In genomic region chr7:45403532-45404261, GRCm38 (mm10) we compare ENCODE assay signal across 9 mouse cellular contexts. TPM values are rescaled to one million over a fixed set of nuclear protein-coding genes. Genes with fewer than 3 reads are reported as not detected.
DNase-seq lines count a peak whose midpoint lies in the region; ATAC-seq and TF ChIP-seq lines count a peak whose summit lies in the region.
"Had no signal": no experiment of that assay in that cellular context is flagged by ENCODE, and none has a peak within 500 bp of the region (broad histone marks: within the 10 kb centered on the region; RNA-seq: fewer than 3 reads in every experiment).

No protein-coding gene starts in this region.

- H3K27me3 ChIP-seq in forebrain, postnatal 0 days (ENCODE audit: insufficient read depth, low read length) = peaks cover 39% of the 10 kb centered on the region
- H3K27me3 ChIP-seq in forebrain, embryonic 13.5 days = peaks cover 48% of the 10 kb centered on the region
- H3K27me3 ChIP-seq in lung, postnatal 0 days (replicated peaks; ENCODE audit: insufficient read depth, low read length) = peaks cover 24% of the 10 kb centered on the region
- H3K27me3 ChIP-seq in stomach, embryonic 16.5 days (ENCODE audit: control insufficient read depth, insufficient read depth, low read length) = peaks cover 39% of the 10 kb centered on the region

- H3K9ac ChIP-seq in forebrain, postnatal 0 days = no peak overlapping the region
- no peak overlapping the region for H3K9ac ChIP-seq in forebrain, embryonic 13.5 days
- H3K9ac ChIP-seq in lung, postnatal 0 days (replicated peaks; ENCODE audit: low read depth) = no peak overlapping the region
- H3K9ac ChIP-seq in stomach, embryonic 16.5 days (ENCODE audit: low read length) = no peak overlapping the region
- H3K9ac ChIP-seq: limb, embryonic 12.5 days had no signal

- 45% methylated on average over 6 of the region's 6 CpGs for WGBS in forebrain, postnatal 0 days
- 43% methylated on average over 6 of the region's 6 CpGs for WGBS in forebrain, embryonic 13.5 days
- 46% methylated on average over 6 of the region's 6 CpGs for WGBS in lung, postnatal 0 days
- 44% methylated on average over 6 of the region's 6 CpGs for WGBS in stomach, embryonic 16.5 days

- DNase-seq in forebrain, postnatal 0 days = peak; percentile 66
- DNase-seq in testis, postnatal 10 days (ENCODE audit: low spot score) = peak; percentile 86
- no peak for DNase-seq in testis, postnatal 14 days (ENCODE audit: low spot score)
- peak; percentile 51 for DNase-seq in cerebellum, adult 9-10 months
- DNase-seq in induced T-regulatory cell, adult 2 months (ENCODE audit: low read depth) = peak; percentile 89
- peak; percentile 80 for DNase-seq in lung, postnatal 0 days (ENCODE audit: low spot score)

- peak; percentile 66 for TF ChIP-seq CTCF in forebrain, postnatal 0 days (IDR thresholded peaks at IDR 0.05; ENCODE audit: low read depth)
- peak; percentile 78 for TF ChIP-seq CTCF in lung, postnatal 0 days (IDR thresholded peaks at IDR 0.05)

- H3K9me3 ChIP-seq in forebrain, postnatal 0 days (ENCODE audit: low read length) = no peaks in the 10 kb centered on the region
- H3K9me3 ChIP-seq in forebrain, embryonic 13.5 days (replicated peaks) = no peaks in the 10 kb centered on the region
- no peaks in the 10 kb centered on the region for H3K9me3 ChIP-seq in lung, postnatal 0 days (ENCODE audit: low read length)
- no peaks in the 10 kb centered on the region for H3K9me3 ChIP-seq in stomach, embryonic 16.5 days (replicated peaks; ENCODE audit: control insufficient read depth, low read length)

- no peak overlapping the region for H3K4me2 ChIP-seq in forebrain, postnatal 0 days (ENCODE audit: low read depth)
- no peak overlapping the region for H3K4me2 ChIP-seq in forebrain, embryonic 13.5 days
- no peak overlapping the region for H3K4me2 ChIP-seq in lung, postnatal 0 days (replicated peaks; ENCODE audit: low read depth, low read length)
- H3K4me2 ChIP-seq in stomach, embryonic 16.5 days (ENCODE audit: low read depth, low read length) = no peak overlapping the region
- H3K4me2 ChIP-seq: limb, embryonic 12.5 days had no signal

- H3K36me3 ChIP-seq in forebrain, postnatal 0 days (ENCODE audit: insufficient read depth) = no peaks in the 10 kb centered on the region
- no peaks in the 10 kb centered on the region for H3K36me3 ChIP-seq in forebrain, embryonic 13.5 days (ENCODE audit: poor library complexity, severe bottlenecking)
- H3K36me3 ChIP-seq in lung, postnatal 0 days (ENCODE audit: insufficient read depth, low read length) = no peaks in the 10 kb centered on the region
- H3K36me3 ChIP-seq in stomach, embryonic 16.5 days (ENCODE audit: control insufficient read depth, insufficient read depth, low read length) = no peaks in the 10 kb centered on the region
- H3K36me3 ChIP-seq: limb, embryonic 12.5 days had no signal

- no peaks in the 10 kb centered on the region for H3K4me1 ChIP-seq in forebrain, postnatal 0 days (ENCODE audit: insufficient read depth)
- peaks cover 11% of the 10 kb centered on the region for H3K4me1 ChIP-seq in forebrain, embryonic 13.5 days
- H3K4me1 ChIP-seq in lung, postnatal 0 days (ENCODE audit: insufficient read depth, low read depth, low read length) = 0 out of 2 replicates have a peak, but pooled peaks cover 5% of the 10 kb centered on the region
- 0 out of 2 replicates have a peak, but pooled peaks cover 6% of the 10 kb centered on the region for H3K4me1 ChIP-seq in stomach, embryonic 16.5 days (ENCODE audit: control insufficient read depth, insufficient read depth, low read length)

- no peak overlapping the region for H3K4me3 ChIP-seq in forebrain, postnatal 0 days (ENCODE audit: low read depth, low read length)
- H3K4me3 ChIP-seq in forebrain, embryonic 13.5 days = no peak overlapping the region
- no peak overlapping the region for H3K4me3 ChIP-seq in lung, postnatal 0 days (ENCODE audit: low read depth, low read length)
- H3K4me3 ChIP-seq in stomach, embryonic 16.5 days (replicated peaks; ENCODE audit: low read length) = no peak overlapping the region
- H3K4me3 ChIP-seq: limb, embryonic 12.5 days had no signal

- TF ChIP-seq EP300 in lung, postnatal 0 days (IDR thresholded peaks at IDR 0.05) = no peak

- H3K27ac ChIP-seq in forebrain, postnatal 0 days (ENCODE audit: low read depth, low read length) = no peak overlapping the region
- H3K27ac ChIP-seq in forebrain, embryonic 13.5 days = no peak overlapping the region
- no peak overlapping the region for H3K27ac ChIP-seq in lung, postnatal 0 days (ENCODE audit: low read length)
- no peak overlapping the region for H3K27ac ChIP-seq in stomach, embryonic 16.5 days (ENCODE audit: low read length)
- H3K27ac ChIP-seq: limb, embryonic 12.5 days had no signal

- no peak for ATAC-seq in forebrain, postnatal 0 days
- ATAC-seq in forebrain, embryonic 13.5 days = no peak
- peak; percentile 30; the same call in 1 of the 2 replicates for ATAC-seq in lung, postnatal 0 days
- peak; percentile 22; the same call in 1 of the 2 replicates for ATAC-seq in stomach, embryonic 16.5 days (ENCODE audit: insufficient read depth, low FRiP score)

RNA-seq across cellular contexts. Expression of gene Kcna7, which starts 1.8 kb away (rescaled TPM):
- total RNA-seq in forebrain, postnatal 0 days (2014; rRNA removed) = 0.14 TPM in 1 of 2 replicates, not detected in the other
- polyA plus RNA-seq in forebrain, postnatal 0 days (2015; fragmentation: Nextera tagmentation; extraction: Ambion mirVana) = not detected in 2 replicates
- polyA plus RNA-seq in forebrain, embryonic 13.5 days (2015; fragmentation: Nextera tagmentation; extraction: Ambion mirVana) = not detected in 2 replicates
- 0.16 and 0.24 TPM in 2 replicates for polyA plus RNA-seq in lung, postnatal 0 days (2015; fragmentation: Nextera tagmentation; extraction: Ambion mirVana)
- polyA plus RNA-seq in stomach, embryonic 16.5 days (2015; fragmentation: Nextera tagmentation; extraction: Ambion mirVana) = 0.09 TPM in 1 of 2 replicates, not detected in the other

RNA-seq across cellular contexts. Expression of gene Snrnp70, which starts 8.2 kb away (rescaled TPM):
- 247 and 310 TPM in 2 replicates for total RNA-seq in forebrain, postnatal 0 days (2014; rRNA removed)
- polyA plus RNA-seq in forebrain, postnatal 0 days (2015; fragmentation: Nextera tagmentation; extraction: Ambion mirVana) = 116 and 124 TPM in 2 replicates
- polyA plus RNA-seq in forebrain, embryonic 13.5 days (2015; fragmentation: Nextera tagmentation; extraction: Ambion mirVana) = 250 and 254 TPM in 2 replicates
- 85.3 and 104 TPM in 2 replicates for polyA plus RNA-seq in lung, postnatal 0 days (2015; fragmentation: Nextera tagmentation; extraction: Ambion mirVana)
- polyA plus RNA-seq in stomach, embryonic 16.5 days (2015; fragmentation: Nextera tagmentation; extraction: Ambion mirVana) = 150 and 162 TPM in 2 replicates

RNA-seq across cellular contexts. Expression of gene Ntf5, which starts 9.8 kb away (rescaled TPM):
- total RNA-seq in forebrain, postnatal 0 days (2014; rRNA removed) = 0.24 TPM in 1 of 2 replicates, not detected in the other
- 0.07 and 0.11 TPM in 2 replicates for polyA plus RNA-seq in forebrain, postnatal 0 days (2015; fragmentation: Nextera tagmentation; extraction: Ambion mirVana)
- polyA plus RNA-seq in forebrain, embryonic 13.5 days (2015; fragmentation: Nextera tagmentation; extraction: Ambion mirVana) = not detected in 2 replicates
- 7.1 and 7.2 TPM in 2 replicates for polyA plus RNA-seq in lung, postnatal 0 days (2015; fragmentation: Nextera tagmentation; extraction: Ambion mirVana)
- 1.3 and 1.6 TPM in 2 replicates for polyA plus RNA-seq in stomach, embryonic 16.5 days (2015; fragmentation: Nextera tagmentation; extraction: Ambion mirVana)

RNA-seq across cellular contexts. Expression of gene Lhb, which starts 16.9 kb away (rescaled TPM):
- total RNA-seq in forebrain, postnatal 0 days (2014; rRNA removed) = 0.43 TPM in 1 of 2 replicates, not detected in the other
- 0.36 and 1.0 TPM in 2 replicates for polyA plus RNA-seq in forebrain, postnatal 0 days (2015; fragmentation: Nextera tagmentation; extraction: Ambion mirVana)
- 0.44 and 1.1 TPM in 2 replicates for polyA plus RNA-seq in forebrain, embryonic 13.5 days (2015; fragmentation: Nextera tagmentation; extraction: Ambion mirVana)
- polyA plus RNA-seq in lung, postnatal 0 days (2015; fragmentation: Nextera tagmentation; extraction: Ambion mirVana) = 4.5 and 4.7 TPM in 2 replicates
- polyA plus RNA-seq in stomach, embryonic 16.5 days (2015; fragmentation: Nextera tagmentation; extraction: Ambion mirVana) = not detected in 2 replicates
- polyA plus RNA-seq: limb, embryonic 12.5 days had no signal

RNA-seq across cellular contexts. Expression of gene Gys1, which starts 30.9 kb away (rescaled TPM):
- 9.8 and 11.4 TPM in 2 replicates for total RNA-seq in forebrain, postnatal 0 days (2014; rRNA removed)
- polyA plus RNA-seq in forebrain, postnatal 0 days (2015; fragmentation: Nextera tagmentation; extraction: Ambion mirVana) = 8.6 and 12.3 TPM in 2 replicates
- polyA plus RNA-seq in forebrain, embryonic 13.5 days (2015; fragmentation: Nextera tagmentation; extraction: Ambion mirVana) = 20.9 and 23.0 TPM in 2 replicates
- 19.2 and 19.6 TPM in 2 replicates for polyA plus RNA-seq in lung, postnatal 0 days (2015; fragmentation: Nextera tagmentation; extraction: Ambion mirVana)
- polyA plus RNA-seq in stomach, embryonic 16.5 days (2015; fragmentation: Nextera tagmentation; extraction: Ambion mirVana) = 46.3 and 47.3 TPM in 2 replicates

Comparison
In these comparisons a context has a peak if more than half of its experiments do, and no peak if none do; other contexts are left out.
1. ATAC-seq: peak in lung, postnatal 0 days (single experiment) and stomach, embryonic 16.5 days (single experiment); none in forebrain, postnatal 0 days (single experiment) and forebrain, embryonic 13.5 days (single experiment).